Mouse (Mus musculus): ENCODE data around the gene Thap8.

- TF ChIP-seq GATA1 (IDR thresholded peaks at IDR 0.05; ENCODE audit: low read length): no peak
- no peak for TF ChIP-seq TAL1 (IDR thresholded peaks at IDR 0.05; ENCODE audit: low read length)
Measured at GRCm38 (mm10) chr7:30325364-30325763, 45.5 kb downstream of the Thap8 start.
